Mouse (Mus musculus) mouse trophoblast stem cell (cell line): ENCODE measurements around the gene Spata21.

ENCODE experiments used
- in situ Hi-C, 2 experiments: fragments of 300-500 bp; cut with MseI, MboI; formaldehyde crosslinking; loops; 2 replicates in 1 of 2; 3 replicates in 1 of 2; pipeline ENCODE4 v1.15.1; 2025

Gene Spata21

DNA sequence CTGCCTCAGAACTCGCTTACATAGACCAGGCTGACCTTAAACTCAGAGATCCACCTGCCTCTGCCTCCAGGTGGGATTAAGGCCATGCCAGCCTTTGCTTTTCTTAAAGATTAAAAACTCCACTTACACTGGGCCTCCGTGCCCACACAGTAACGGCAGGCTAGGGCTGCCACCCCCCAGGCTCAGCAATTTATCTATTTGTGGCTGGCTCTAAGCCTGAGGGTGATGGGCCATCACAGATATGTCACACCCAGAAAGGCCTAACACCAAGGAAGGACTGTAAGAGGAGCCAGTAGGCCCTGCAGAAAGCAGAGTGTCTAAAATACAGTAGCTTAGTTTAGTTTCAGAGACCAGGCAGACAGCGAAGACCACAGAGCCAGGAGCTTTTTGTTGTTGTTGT is 14.0 kb upstream of the Spata21 start:
- in situ Hi-C loops = no loop called here

DNA sequence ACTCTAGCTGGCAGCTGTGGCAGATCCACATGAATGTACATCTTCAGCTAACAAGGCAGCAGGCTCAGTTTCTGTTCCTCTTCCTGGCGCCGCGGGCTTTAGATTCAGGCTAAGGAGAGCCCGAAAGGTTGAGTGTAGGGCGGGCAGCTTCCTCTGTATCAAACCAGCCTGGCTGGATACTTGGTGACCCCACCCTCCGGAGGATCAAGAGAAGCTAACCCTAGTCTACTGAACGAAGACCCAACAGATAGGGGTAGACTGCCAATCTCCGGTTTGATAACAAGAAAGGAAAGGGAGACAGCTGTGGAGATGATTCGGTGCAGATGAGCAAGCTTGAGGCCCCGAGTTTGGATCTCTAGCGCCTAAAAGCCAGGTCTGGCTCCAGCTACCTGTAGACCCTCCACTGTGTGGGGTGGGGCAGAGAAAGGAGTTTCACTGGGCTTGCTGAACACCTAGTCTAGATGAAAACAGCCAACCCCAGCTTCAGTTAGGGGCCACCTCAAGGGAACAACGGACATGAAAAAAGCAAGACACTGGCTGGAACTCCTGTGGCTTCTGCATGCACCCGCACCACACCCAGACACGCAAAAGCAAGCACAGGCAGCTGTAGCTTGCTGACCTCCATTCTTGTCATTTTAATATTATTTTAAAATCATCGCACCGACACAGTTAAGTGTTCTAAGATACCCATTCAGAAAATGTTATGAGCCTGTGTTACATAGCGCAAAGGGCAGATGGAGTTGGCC is 11.2 kb upstream of the Spata21 start:
- in situ Hi-C loops = no loop called here

DNA sequence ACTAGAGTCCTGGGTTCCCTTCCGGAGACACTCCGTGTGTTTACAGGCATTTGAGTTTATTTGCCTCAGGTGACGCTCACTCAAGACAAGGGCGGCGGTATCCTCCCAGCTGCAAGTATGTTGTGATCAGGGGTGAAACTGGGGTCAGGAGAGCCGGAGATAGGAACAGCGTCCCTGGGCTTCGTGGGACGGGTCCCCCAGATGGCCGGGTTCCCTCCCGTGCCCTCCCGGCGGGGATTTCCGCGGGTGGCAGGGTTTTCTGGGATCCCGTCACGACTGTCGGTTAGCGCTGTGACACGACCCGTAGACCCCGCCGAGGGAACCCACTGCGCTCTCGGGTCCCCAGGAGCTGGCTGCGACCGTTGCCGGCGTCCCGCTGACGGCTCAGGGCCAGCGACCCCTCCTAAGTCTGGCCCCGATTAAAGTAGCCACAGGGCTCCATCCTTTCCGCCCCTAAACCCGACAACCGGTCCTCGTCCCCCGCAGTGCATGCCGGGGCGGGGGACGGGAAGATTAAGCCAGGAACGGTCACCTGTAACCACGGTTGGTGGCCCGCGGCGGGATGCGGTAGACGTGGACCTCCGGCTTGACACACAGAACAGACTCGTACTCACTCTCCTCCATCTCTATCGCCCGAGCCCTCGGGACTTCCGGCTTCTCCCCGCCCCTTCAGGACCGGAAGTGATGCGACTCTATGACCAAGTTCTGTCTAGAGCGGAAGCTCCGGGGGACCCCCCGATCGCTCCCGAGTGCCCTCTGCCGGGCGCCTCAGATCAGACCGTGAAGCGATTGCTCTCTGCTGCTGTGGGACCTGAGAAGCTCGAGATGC is 10.2 kb upstream of the Spata21 start, which contains the start of gene Necap2:
Necap2 (minus strand) TSS at position 677 of the 829 bp plus-strand sequence.
- in situ Hi-C loops = no loop called here

GRCm38 (mm10) chr4:141078510-141079137 is 9.5 kb upstream of the Spata21 start:
- in situ Hi-C loops = no loop called here

GRCm38 (mm10) chr4:141086862-141087261 is 1.3 kb upstream of the Spata21 start:
- in situ Hi-C loops = no loop called here

- in situ Hi-C loops = no loop called here
These were observed 581 bp downstream of the Spata21 start for GRCm38 (mm10) chr4:141088714-141089113.

DNA sequence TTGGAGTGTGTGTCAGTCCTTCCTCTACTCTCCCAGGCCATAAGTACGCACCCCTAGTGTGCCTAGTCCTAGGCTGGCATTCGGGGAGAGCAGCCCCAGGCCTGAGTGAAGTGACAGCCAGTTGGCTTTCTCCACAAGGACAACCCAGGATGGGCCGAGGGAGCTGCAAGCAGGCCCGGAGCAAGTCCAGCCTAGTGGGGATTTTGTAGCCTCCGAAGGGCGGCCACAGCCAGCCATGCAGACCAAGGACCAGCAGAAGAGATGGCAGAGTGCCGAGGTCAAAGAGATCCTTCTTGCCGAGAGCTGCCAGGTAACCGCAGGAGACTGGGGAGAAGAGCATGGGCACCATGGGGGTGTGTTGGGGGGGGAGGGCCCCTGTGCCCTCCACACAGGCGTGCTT is 6.9 kb downstream of the Spata21 start:
- in situ Hi-C loops = no loop called here

DNA sequence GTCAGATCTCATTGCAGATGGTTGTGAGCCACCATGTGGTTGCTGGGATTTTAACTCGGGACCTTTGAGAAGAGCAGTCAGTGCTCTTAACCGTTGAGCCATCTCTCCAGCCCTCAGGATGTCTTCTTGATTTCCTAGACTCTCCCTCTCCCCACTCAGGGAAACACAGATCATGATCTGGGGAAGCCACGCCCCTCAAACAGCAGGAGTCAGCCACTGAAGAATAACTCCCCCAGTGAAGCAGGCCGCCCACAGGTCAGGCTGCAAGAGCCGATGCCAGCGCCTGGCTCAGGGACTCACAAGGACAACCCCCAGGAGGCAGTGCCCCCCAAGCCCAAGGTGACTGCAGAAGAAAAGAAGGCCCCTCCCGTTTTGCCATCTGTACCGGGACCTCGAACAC is 8.6 kb downstream of the Spata21 start:
- in situ Hi-C loops = no loop called here

- in situ Hi-C loops = no loop called here
These were observed 10.8 kb downstream of the Spata21 start for GRCm38 (mm10) chr4:141098935-141099334.

- in situ Hi-C loops = no loop called here
These were observed 11.8 kb downstream of the Spata21 start for GRCm38 (mm10) chr4:141099956-141100355.

- in situ Hi-C loops = no loop called here
These were observed 13.2 kb downstream of the Spata21 start for GRCm38 (mm10) chr4:141101291-141101690.

GRCm38 (mm10) chr4:141101855-141102254 is 13.7 kb downstream of the Spata21 start:
- in situ Hi-C loops = no loop called here

DNA sequence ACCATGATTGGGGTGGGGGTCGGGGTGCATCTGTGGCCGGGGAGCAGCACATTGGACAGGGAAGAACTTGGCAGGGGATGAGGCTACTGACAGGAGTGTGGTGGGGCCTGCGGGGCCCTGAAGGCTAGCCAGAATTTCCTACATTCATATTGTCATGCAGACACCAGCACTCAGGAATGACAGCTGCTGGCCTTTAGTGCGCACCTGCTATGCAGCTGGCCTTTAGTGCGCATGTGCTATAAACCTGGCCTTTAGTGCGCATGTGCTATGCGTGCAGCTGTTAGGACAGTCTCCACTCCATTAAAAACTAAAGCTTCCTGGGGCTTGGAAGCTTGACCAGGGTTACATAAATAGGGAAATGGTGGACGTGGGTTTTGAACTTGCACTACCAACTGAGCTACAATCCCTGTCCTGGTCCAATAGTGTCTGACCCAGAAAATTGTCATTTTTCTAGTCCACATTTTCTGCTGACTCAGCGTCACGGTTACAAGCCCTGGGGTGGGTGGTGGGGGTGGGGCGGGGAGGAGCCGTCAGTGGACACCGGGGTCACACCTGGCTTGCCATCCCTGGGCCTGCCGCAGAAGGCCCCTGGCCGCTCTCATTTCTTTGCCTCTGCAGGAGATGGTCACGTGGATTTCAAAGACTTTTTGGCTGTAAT is 18.5 kb downstream of the Spata21 start:
- in situ Hi-C loops = no loop called here

DNA sequence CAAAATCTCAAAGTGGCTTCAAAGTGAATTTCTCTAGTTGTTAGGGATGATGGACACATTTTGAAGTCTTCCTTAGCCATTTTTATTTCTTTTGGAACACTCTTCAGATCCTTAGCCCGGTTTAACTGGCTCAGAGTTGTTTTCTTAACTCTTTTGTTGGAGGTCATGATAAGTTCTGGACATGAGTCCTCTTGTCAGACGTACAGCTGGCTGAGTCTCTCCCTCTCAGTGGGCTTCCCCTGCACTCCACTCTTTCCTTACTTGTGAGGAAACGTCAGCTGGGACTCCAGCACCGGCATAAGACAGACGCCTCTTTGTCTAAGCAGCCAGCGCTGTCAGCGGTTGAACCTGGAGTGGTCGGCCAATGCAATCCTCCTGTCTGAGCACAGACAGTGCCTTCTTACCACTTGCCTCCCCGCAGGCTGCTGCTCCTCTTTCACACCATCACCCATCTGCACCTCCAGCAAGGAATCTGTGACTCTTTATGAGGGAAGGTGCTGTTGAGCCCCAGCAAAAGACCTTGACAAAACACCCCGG is 20.1 kb downstream of the Spata21 start:
- in situ Hi-C loops = no loop called here

GRCm38 (mm10) chr4:141113831-141114230 is 25.7 kb downstream of the Spata21 start:
- in situ Hi-C loops = no loop called here

DNA sequence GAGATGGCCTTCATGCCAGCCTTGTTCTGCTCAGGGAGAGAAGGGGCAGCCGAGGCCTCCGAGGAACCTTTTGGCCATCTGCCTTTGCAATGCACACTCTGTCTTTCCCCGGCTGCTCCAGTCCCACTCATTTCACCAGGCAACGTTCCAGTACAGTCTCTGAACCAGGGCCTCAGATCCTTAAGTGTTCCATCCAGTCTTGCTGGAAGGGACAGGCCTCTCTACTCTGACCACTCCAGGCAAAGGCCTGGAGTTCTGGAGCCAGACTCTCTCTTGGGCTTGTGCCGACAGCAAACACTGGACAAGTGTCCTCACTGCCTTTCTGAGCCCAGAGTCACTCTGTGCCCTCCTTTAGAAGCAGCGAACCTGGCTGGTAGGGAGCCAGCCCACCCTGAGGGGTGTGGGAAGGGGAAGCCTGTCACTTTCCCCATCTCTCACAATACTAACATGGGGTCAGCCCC is 26.4 kb downstream of the Spata21 start:
- in situ Hi-C loops = no loop called here

DNA sequence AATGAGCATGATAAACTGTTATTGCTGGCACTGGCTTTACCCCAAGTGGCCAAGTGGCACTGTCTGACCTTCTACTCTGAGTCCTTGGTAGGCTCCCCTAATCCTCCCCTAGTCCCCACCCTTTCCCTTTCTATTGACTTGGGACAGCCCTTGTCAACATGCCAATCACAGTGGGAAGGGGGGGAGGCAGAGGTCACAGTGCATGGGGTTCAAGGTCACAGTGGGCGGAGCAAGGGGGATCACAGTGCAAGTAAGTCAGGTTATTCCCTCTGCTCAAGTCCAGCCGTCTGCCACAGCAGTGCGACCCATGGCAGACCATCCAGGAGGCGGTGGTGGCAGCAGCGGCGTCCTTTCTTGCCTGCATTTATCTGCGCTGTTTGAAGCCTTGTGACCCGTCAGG is 27.3 kb downstream of the Spata21 start:
- in situ Hi-C loops = no loop called here

- in situ Hi-C loops = no loop called here
These were observed 30.6 kb downstream of the Spata21 start for GRCm38 (mm10) chr4:141118691-141119090.

DNA sequence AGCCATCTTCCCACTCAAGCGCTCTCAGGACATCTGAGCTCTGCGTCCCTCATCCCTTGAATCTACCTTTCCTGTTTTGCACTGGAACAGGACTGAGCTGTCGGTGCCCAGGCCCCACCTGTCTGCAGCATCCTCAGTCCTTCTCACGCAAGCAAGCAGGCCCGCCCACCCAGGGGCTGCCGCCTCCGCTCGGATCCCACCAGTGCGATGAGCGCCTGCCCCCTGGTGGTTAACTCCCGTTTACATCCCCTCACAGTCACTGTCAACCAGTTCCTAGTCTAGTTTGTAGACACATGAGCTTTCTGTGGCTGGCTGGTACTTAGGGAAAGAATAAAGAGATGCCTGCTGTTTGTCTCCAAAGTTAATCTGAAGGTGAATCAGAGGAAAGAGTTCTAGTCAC is 32.6 kb downstream of the Spata21 start:
- in situ Hi-C loops = no loop called here

DNA sequence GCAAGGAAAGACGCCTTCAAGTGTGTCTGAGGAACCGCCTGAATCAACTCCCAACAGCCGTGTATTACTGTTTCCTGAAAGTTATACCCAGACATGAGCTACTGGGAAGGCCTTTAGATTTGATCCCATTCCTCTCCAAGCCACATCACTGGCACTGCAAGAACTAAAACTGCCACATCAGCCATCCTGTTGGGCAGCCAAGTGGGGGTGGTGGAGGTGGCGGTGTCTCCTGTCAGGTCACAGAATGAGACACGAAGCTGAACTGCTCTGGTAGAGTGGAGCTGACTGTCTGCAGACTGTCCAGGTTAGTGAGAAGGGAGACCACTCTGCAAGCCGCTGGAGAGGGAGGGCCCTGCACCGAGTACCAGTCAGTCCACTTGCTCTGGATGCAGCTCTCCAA is 34.5 kb downstream of the Spata21 start:
- in situ Hi-C loops = no loop called here

GRCm38 (mm10) chr4:141123065-141123464 is 34.9 kb downstream of the Spata21 start:
- in situ Hi-C loops = no loop called here
